Mouse (Mus musculus) layer of hippocampus, adult 2 months (tissue): ENCODE measurements around the gene Sema4g. TPM values are rescaled to one million over a fixed set of nuclear protein-coding genes. Genes with fewer than 3 reads are reported as not detected.

Experiments used
- DNase-seq, 2 experiments: peaks; one replicate each; pipeline ENCODE4 v3.0.0; 2022; ENCODE audit warnings: low spot score in 2 of 2
- H3K27ac ChIP-seq: fragments of 200-600 bp; 2 replicates; pipeline ENCODE4 v1.8.1; 2022
- H3K4me3 ChIP-seq: fragments of 200-600 bp; 2 replicates; pipeline ENCODE4 v1.8.1; 2022; ENCODE audit warnings: mild to moderate bottlenecking
- CTCF ChIP-seq: fragments of 200-600 bp; conservative IDR thresholded peaks from 2 replicates; pipeline ENCODE4 v1.8.1; 2022; ENCODE audit warnings: antibody characterized with exemption, mild to moderate bottlenecking, moderate library complexity
- total RNA-seq, 2 experiments: library from RNA; stranded (reverse); gene quantifications; 2 replicates each; pipeline ENCODE4 v1.2.3; 2021

Sema4g gene
- total RNA-seq, 2 experiments from 2014 or later: 20.0 to 21.6 TPM

- H3K27ac ChIP-seq: peak overlapping the region; percentile 93
- no peak for TF ChIP-seq CTCF
These were observed 29.5 kb downstream of the Sema4g start for GRCm38 (mm10) chr19:45018351-45018831.

GRCm38 (mm10) chr19:45020348-45020747, 31.4 kb downstream of the Sema4g start:
- no peak for DNase-seq
- H3K4me3 ChIP-seq: no peak overlapping the region
- H3K27ac ChIP-seq: peak overlapping the region; percentile 10; the same call in 1 of the 2 replicates

More at GRCm38 (mm10) chr19:45018351-45018831, 29.5 kb downstream of the Sema4g start:
- no peak for DNase-seq
- peak overlapping the region; percentile 66 for H3K4me3 ChIP-seq

GRCm38 (mm10) chr19:45021362-45021761, 32.5 kb downstream of the Sema4g start:
- Histone ChIP-seq H3K4me3 (no peak overlapping the region), H3K27ac (no peak overlapping the region)
- no peak for DNase-seq
- TF ChIP-seq CTCF: no peak

More at GRCm38 (mm10) chr19:45020348-45020747, 31.4 kb downstream of the Sema4g start:
- TF ChIP-seq CTCF: no peak

DNA sequence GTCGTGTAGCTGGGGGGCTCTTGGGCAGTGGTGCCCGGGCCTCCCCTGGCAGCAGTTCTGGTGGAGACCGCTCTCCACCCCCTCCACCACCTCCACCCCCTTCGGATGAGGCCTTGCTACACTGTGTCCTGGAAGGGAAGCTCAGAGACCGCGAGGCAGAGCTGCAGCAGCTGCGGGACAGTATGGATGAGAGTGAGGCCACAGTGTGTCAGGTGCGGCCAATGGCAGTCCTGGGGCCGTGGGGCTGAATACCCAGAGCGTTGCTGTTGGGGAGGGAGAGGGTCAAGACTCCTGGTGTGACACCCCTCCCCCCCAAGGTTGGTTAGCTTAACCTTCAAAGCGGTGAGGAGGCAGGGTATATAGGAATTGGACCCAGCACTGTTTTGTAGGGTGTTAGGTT, 35.1 kb downstream of the Sema4g start:
- no peak for TF ChIP-seq CTCF
- no peak for DNase-seq
- no peak overlapping the region for H3K4me3 ChIP-seq
- H3K27ac ChIP-seq: no peak overlapping the region

GRCm38 (mm10) chr19:45024775-45025174, 35.9 kb downstream of the Sema4g start:
- TF ChIP-seq CTCF: no peak
- no peak overlapping the region for H3K27ac ChIP-seq
- DNase-seq: no peak
- no peak overlapping the region for H3K4me3 ChIP-seq

DNA sequence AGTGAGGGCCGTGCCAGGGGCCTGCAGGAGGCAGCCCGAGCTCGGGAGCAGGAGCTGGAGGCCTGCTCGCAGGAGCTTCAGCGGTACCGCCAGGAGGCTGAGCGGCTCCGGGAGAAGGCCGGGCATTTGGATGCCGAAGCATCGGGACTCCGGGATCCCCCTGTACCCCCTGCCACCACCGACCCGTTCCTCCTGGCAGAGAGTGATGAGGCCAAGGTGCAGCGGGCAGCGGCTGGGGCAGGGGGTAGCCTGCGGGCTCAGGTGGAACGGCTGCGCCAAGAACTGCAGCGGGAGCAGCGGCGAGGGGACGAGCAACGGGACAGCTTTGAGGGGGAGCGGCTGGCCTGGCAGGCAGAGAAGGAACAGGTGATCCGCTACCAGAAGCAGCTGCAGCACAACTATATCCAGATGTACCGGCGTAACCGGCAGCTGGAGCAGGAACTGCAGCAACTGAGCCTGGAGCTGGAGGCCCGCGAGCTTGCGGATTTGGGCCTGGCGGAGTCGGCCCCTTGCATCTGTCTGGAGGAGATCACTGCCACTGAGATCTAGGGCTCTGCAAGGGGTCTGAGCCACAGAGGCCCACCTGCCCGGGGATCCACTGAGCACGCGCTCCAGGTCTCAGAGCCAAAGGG, 37.2 kb downstream of the Sema4g start:
- no peak for DNase-seq
- peak overlapping the region; percentile 82; the same call in 1 of the 2 replicates for H3K27ac ChIP-seq
- TF ChIP-seq CTCF: no peak

GRCm38 (mm10) chr19:45026958-45027670, 38.2 kb downstream of the Sema4g start:
- no peak for TF ChIP-seq CTCF
- DNase-seq: no peak
- Histone ChIP-seq H3K27ac (peak overlapping the region; percentile 82), H3K4me3 (no peak overlapping the region)

More for the DNA sequence above, 37.2 kb downstream of the Sema4g start:
- no peak overlapping the region for H3K4me3 ChIP-seq

DNA sequence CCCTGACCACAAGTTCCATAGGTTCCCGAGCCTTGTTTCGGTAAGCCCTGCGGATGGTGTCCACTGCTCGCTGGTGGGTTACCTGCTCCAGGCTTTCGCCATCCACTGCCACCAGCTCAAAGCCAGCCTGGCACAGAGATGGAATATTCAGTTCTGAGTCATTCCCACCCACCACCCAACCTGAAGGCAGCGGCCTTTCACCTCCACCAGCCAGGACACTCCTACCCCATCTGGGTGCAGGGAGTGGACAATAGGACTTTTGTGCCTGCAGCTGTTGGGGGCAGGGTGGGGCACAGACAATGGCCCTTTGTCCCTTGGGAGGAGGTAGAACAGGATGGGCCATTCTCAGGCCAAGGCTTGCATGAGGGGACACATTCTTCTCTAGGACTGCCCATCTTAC, 38.9 kb downstream of the Sema4g start:
- no peak for DNase-seq
- H3K4me3 ChIP-seq: no peak overlapping the region
- TF ChIP-seq CTCF: no peak
- H3K27ac ChIP-seq: peak overlapping the region; percentile 82

GRCm38 (mm10) chr19:45028746-45029145, 39.8 kb downstream of the Sema4g start:
- Histone ChIP-seq H3K4me3 (no peak overlapping the region), H3K27ac (peak overlapping the region; percentile 82; the same call in 1 of the 2 replicates)
- DNase-seq: no peak
- TF ChIP-seq CTCF: no peak

DNA sequence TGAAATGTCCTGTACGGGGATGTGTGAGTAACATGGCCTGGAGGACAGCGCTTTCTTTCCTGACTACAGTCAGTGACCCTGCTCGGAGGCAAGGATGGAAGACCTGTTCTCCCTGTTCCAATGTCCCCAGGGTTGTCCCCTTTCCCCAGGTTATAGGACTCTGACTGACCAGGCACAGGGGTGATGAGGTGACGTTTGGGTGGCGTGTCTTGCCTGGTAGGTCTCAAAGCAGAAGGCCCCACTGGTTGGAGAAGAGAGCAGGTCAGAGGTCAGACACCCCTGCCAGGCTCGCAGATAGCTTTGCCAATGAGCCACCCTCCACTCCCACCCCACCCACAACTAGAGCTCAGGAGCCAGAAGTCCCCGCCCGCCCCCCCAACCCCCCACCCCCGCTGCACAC, 40.7 kb downstream of the Sema4g start:
- no peak overlapping the region for H3K4me3 ChIP-seq
- TF ChIP-seq CTCF: no peak
- DNase-seq: no peak
- peak overlapping the region; percentile 82; the same call in 1 of the 2 replicates for H3K27ac ChIP-seq

DNA sequence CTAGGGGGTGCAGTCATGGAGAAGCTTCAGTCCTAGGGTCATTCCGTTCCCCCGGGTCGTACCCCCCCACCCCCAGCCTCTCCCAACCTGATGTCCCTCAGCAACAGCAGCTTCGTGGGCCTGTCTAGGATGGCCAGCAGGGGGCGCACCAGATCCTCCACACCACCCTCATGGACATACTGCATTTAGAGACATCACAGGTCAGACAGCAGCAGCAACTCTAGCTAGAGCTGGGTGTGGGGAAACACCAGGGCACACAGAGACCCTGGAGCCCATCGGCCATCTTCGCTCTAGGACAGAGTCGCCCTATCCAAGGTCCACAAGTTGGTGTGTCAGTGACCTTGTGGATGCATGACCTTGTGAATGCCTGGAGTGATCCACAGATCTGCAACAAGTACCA, 41.2 kb downstream of the Sema4g start:
- peak overlapping the region; percentile 68 for H3K27ac ChIP-seq
- no peak overlapping the region for H3K4me3 ChIP-seq
- peak; percentile 78 for TF ChIP-seq CTCF
- DNase-seq: peak in 1 of 2 experiments; percentile 64

GRCm38 (mm10) chr19:45030746-45031693, 42.1 kb downstream of the Sema4g start:
- Histone ChIP-seq H3K27ac (peak overlapping the region; percentile 68), H3K4me3 (peak overlapping the region; percentile 45)
- DNase-seq: peak; percentile 79 to 82
- peak; percentile 86 for TF ChIP-seq CTCF

- Histone ChIP-seq H3K27ac (peak overlapping the region; percentile 58; the same call in 1 of the 2 replicates), H3K4me3 (no peak overlapping the region)
- DNase-seq: peak; percentile 74 to 81
- peak; percentile 93 for TF ChIP-seq CTCF
These were observed 42.9 kb downstream of the Sema4g start for GRCm38 (mm10) chr19:45031780-45032179.
